Mouse (Mus musculus): Measurements from ENCODE around the gene Tspan13.

Gene Tspan13

DNA sequence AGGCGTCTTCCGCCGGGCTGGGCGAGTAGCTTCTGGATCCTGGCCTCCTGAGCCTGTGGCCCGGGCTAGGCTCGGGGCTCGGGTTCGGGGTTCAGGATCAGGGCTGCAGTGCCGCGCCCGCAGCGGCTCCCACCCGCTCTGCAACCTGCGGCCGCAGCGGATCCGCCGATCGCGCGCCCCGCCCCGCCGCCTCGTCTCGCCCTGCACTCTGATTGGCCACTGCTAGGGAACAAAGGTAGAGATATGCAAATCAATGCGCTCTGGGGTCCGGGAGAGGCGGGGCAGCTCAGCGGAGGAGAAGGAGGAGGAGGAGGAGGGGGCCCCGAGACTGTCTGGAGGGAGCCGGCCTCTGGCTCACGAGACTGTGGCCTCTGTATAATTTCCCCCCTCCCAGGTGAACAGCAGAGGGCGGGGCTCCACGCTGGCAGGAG lies at the start of gene Tspan13:
Gene Tspan13 (minus strand): TSS at position 153 of the 431 bp plus-strand sequence.
- DNase-seq (ENCODE audit: low spot score in 2 of 2), result peak; percentile 78 to 94

DNA sequence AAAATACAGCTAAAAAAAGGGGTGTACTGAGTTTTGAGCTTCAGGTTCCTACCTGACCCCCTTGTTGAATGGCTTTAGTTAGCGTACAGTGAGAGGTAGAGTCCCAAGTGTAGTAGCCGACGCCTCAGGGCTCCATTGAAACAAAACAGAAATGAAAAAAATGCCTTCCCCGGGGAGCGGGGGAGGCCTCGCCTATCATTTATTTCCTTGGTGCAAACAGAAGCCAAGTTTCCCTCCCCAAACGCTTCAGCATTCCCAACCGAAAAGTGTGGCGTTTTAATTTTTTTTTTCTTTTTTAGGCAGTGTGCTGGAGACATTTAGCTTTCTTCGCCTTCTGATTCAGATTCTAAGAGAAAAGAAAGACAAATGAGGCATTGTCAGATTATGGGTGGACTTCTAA lies 49.7 kb upstream of the Tspan13 start:
- no peak for DNase-seq (ENCODE audit: low spot score in 2 of 2)

DNA sequence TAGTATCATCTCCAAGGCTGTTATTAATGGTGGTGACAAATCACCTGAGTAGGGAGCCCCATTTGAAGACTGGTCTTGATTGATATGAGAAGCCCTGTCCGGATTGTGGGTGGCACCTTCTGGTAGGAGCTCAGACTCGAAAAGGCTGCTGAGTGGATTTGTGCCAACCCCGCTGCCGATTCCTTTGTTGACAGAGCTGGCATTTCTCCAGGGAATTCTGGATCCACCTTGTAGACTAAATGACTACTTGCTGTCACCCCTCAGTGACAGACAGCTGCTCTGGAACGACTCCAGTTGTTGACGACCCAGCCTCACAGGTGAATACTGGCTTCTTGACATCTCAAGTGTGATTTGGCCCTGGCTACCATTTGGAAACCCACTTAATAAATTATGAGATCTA lies 46.9 kb upstream of the Tspan13 start:
- DNase-seq (ENCODE audit: low spot score in 2 of 2), result no peak

DNA sequence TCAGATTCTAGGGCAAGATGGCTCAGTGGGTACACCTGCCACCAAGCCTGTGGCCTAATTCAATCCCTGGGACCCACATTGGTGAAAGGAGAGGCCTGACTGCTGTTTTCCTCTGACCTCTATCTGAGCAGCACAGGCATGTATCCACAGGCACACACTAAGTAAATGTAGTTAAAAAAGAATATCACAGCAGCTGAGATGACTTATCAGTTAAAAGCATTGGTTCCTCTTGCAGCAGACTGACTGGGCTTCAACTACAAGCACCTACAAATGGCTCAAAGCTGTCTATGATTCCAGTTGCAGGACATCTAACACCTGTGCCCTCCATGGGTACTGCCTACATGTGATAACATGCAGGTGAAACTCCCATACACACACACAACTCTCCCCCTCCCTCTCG lies 46.5 kb upstream of the Tspan13 start:
- DNase-seq (ENCODE audit: low spot score in 2 of 2), result no peak

GRCm38 (mm10) chr12:36085380-36085779 lies 43.1 kb upstream of the Tspan13 start:
- no peak for DNase-seq (ENCODE audit: low spot score in 2 of 2)

- DNase-seq (ENCODE audit: low spot score in 2 of 2), result no peak
Measured at GRCm38 (mm10) chr12:36078101-36078899, 36.0 kb upstream of the Tspan13 start.

- no peak for DNase-seq (ENCODE audit: low spot score in 2 of 2)
Measured at GRCm38 (mm10) chr12:36072860-36073259, 30.6 kb upstream of the Tspan13 start.

GRCm38 (mm10) chr12:36070231-36070630 lies 27.9 kb upstream of the Tspan13 start:
- DNase-seq (ENCODE audit: low spot score in 2 of 2), result no peak

GRCm38 (mm10) chr12:36067538-36067937 lies 25.2 kb upstream of the Tspan13 start:
- DNase-seq (ENCODE audit: low spot score in 2 of 2), result no peak

DNA sequence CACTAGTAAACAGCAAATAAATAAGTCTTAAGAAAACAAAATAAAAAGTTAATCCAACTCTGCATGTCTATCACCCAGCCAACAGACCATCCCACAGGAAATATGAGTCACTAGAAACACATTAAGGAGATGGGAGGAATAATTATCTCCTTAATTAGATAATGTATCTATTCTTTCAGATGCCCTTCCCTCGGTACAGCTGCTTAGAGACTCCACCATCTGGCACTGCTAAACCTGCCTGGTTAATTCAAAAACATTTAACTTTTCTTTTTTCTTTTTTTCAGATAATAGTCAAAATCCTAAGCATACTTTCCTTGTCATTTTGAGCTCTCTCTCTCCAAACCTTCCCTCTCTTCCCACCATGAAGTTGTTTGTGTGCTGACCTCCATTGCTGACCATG lies 23.6 kb upstream of the Tspan13 start:
- DNase-seq (ENCODE audit: low spot score in 2 of 2), result no peak

- no peak for DNase-seq (ENCODE audit: low spot score in 2 of 2)
Measured at GRCm38 (mm10) chr12:36057699-36058098, 15.4 kb upstream of the Tspan13 start.

DNA sequence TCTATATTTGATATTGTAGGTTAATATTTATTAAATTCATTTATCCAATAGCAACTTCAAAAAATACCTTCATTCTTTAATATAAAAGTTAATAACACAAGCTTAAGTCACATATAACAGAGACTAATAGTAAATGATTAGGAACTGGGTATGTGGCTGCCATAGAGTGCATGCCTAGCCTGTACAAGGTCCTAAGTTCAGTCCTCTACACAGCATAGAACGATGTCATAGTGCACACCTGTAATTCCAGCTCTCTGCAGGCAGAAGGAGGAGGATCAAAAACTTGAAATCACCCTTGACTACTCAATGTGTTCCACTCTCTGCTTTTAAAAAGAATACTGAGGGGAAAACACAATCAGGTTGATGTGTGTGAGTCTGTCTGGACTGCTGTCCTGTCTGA lies 8.0 kb upstream of the Tspan13 start:
- no peak for DNase-seq (ENCODE audit: low spot score in 2 of 2)

GRCm38 (mm10) chr12:36047593-36047992 lies 5.3 kb upstream of the Tspan13 start:
- DNase-seq (ENCODE audit: low spot score in 2 of 2), result no peak

GRCm38 (mm10) chr12:36046196-36046595 lies 3.9 kb upstream of the Tspan13 start:
- DNase-seq (ENCODE audit: low spot score in 2 of 2), result peak in 1 of 2 experiments; percentile 22

- no peak for DNase-seq (ENCODE audit: low spot score in 2 of 2)
Measured at GRCm38 (mm10) chr12:36044691-36045090, 2.4 kb upstream of the Tspan13 start.

DNA sequence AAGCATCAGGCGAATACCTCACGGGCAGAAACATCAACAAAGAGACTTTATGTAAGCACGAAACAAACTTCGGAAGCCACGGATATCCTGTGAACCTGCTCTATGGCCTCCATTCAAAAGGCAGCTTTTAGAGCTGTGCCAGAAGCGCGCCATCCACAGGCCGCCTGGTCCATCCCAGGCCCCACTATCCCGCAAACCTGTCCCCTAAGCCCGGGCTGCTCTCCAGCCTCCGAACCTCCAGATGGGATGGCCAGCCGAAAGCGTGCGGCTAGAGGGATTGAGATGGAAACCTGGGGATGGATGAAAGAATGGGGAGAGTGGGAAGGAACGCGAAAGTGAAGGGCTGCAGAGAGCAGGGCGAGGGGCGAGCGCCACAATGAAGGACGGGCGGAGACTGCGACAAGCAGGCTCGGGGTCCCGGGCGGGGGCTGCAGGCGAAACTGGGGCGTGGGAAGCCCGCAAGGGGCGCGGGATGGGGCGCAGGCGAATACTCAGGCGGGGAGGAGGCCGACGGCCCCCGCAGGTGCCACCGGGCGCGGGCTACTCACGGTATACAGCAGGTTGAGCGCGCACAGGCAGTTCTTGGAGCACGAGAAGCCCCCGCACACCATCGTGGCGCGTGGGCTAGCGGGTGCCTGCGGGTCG lies 475 bp downstream of the Tspan13 start:
- DNase-seq (ENCODE audit: low spot score in 2 of 2), result peak; percentile 20 to 46

DNA sequence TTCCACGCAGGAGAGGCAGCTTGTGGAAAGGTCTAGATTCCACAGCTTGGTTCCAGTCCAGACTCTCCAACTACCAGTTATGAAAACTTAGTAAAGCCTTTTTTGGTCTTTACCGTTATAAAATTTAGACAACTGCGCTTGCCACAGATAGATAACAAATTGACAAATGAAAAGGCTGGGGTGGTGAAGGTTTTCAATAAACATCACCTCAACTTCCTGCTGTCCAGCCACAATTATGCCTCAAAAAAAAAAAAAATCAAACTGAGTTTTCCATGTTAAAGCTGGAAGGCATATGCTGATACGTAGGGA lies 1.1 kb downstream of the Tspan13 start:
- no peak for DNase-seq (ENCODE audit: low spot score in 2 of 2)

DNA sequence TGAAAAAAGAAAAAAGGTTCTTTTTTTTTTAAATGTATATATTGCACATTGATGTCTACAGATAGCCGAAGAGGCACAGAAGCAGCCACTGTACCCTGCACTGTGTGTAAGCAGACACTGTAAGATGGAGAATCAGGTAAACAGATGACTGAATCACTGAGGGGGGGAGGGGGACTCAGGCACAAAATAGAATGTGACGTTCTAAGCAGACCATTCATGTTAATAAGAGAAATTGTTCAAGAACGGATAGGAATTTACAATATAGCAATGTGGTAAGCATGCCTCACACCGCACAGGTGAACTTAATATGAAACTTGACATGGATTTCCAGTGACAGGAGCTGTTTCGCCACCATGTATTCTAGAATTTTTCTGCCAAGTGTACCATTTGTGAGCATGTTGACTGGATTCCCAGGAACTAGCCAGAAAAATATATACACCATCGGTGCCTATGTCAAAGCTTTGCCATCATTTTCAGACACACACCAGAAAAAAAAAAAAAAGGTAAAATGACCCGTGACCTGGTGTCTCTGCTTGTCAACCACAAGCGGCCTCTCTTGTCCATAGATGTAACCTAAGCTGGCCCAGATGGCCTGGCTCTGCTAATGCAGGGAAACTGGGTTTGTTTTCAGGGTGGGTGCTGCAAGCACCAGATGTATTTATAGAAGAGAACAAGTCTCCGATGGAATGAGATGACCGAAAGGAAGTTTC lies 1.6 kb downstream of the Tspan13 start:
- DNase-seq (ENCODE audit: low spot score in 2 of 2), result no peak

DNA sequence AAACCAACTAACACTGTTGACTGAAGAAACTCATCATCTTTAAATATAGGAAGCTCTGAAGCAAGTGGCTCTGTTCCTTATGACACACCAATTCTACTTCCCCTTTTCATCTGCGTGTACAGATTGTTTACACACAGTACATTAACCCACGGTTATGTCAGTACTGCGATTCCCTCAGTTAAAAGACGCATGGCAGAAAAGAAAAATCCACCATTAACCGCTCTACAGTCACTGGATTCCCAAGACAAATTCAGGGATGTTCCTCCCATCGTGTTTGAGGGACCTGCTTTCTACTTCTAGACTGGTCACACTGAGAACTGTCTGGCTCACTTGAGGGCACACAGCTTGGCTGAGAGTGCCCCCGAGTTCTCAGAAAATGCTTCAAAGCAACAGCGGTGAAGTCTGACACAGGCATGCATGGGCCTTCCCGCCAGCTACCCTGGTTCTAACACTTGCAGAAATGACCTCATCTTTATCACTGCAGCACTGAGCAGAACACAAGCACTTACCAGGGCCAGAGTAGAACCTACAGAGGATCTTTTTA lies 2.7 kb downstream of the Tspan13 start:
- DNase-seq (ENCODE audit: low spot score in 2 of 2), result peak; percentile 56 to 64

DNA sequence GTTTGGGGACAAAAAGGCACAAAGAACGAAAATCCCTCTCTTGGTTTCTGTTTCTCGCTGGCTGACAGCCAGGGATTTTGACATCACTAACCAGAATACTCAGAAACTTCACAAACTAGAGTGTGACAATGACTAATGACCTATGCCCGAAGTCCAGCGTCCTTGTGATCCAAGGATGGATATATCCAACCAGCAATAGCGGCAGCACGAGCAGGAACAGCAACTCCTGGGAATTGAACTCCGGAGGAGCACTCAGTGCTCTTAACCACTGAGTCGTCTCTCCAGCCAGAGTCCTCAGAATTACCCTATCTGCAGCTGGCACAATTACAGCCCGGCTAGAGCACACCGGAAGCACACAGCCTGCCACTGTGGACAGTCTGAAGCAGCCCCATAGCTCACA lies 5.5 kb downstream of the Tspan13 start:
- DNase-seq (ENCODE audit: low spot score in 2 of 2), result peak; percentile 37 to 54

GRCm38 (mm10) chr12:36036121-36036520 lies 6.2 kb downstream of the Tspan13 start:
- DNase-seq (ENCODE audit: low spot score in 2 of 2), result no peak

DNA sequence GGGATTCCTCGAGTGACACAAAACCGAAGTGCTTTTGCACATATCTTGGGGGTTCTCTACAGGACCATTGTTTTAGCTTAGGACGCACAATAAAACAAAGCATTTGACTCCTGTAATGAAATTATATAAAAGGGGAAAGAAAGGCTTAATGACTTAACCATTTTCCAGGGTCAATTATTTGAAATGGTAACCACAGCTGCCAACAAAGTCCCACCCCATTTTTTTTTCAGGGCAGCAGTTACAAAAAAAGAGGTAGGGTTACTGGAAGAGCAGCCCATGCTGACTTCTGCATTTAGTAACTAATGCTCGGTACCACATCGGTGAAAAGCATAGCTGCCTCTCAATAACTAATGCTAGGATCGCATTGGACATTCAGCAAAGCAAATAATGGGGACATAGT lies 6.8 kb downstream of the Tspan13 start:
- DNase-seq (ENCODE audit: low spot score in 2 of 2), result no peak

DNA sequence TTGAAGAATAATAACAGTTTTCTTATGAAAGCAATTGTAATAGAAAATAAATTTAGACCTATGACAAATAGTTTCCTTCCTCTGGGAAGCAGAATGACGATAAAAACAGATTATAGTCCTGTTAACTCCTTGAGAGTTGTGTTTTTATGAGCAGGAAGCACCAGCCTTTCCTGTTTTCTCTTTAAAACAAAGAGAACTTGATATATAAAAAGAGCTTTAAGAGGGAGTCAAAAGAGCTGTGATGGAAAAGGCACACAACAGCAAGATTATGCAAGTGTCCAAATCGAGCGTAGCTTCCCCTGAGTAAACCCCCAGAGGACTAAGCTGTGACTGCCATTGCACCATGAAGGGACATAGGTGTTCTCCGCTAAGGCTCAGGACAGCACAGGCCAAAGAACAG lies 9.9 kb downstream of the Tspan13 start:
- no peak for DNase-seq (ENCODE audit: low spot score in 2 of 2)

Data from natural killer cell, adult 2 months (primary cell).